Mouse (Mus musculus): ENCODE results near the gene Gfap. TPM values are rescaled to one million over a fixed set of nuclear protein-coding genes. Genes with fewer than 3 reads are reported as not detected.

The Gfap gene
- 0.55 TPM in 1 of 2 replicates, not detected in the other for total RNA-seq (2017)

GRCm38 (mm10) chr11:102900763-102901162, at the start of gene Gfap:
Gene Gfap, minus strand, starts transcription at chr11:102900912.
- ATAC-seq (replicated peaks in 1 of 2; ENCODE audit: insufficient read depth in 1 of 2, low FRiP score in 2 of 2, low TSS enrichment in 1 of 2, low read depth in 1 of 2, poor library complexity in 2 of 2, severe bottlenecking in 2 of 2): peak; percentile 58 to 76

DNA sequence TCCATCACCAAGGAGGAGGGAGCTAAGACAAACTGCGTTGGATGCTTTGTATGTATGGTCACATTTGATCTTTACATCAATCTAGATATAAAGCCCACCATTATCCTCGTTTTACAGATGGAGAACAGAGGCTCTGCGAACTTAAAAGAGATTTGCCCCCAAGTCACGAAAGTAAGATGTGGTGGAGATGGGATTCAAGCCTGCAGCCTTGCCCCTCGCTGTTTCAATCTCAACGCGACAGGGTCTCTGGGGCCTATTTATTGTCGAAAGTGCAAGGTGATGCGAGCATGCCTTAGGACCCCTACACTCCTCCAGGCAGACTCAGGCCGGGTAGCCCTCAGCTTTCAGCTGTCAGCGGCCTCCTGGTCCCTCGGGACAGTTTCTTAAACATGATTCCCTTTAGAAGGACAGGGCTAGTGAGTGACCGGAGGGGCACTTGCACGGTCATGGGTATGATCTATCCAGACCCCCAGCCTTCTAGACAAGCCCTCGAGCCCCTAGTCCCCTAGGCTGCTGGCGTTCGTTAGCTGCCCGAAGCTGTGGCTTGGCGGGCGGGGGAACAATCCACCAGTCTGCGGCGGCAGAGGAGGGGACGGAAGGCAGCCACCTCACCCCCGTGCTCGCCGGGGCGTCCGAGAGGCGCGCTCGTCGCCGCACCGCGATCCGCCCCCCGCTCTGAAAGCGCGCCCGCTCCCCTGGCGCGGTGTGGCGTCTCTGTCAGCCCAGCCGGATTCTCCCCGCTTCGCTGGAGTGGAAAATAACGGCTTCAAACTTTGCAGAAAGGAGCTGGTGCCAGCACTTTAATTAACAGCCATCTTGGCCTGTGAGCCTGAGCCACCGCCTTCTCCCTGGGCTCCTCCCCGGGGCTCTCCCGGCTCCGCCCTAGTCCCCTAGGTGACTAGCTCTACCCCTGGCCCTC, 47.6 kb upstream of the Gfap start:
- peak; percentile 46 to 54; a peak in 3 of 4 replicates for ATAC-seq (replicated peaks in 1 of 2; ENCODE audit: insufficient read depth in 1 of 2, low FRiP score in 2 of 2, low TSS enrichment in 1 of 2, low read depth in 1 of 2, poor library complexity in 2 of 2, severe bottlenecking in 2 of 2)

GRCm38 (mm10) chr11:102946992-102947343, 46.3 kb upstream of the Gfap start:
- no peak for ATAC-seq (replicated peaks in 1 of 2; ENCODE audit: insufficient read depth in 1 of 2, low FRiP score in 2 of 2, low TSS enrichment in 1 of 2, low read depth in 1 of 2, poor library complexity in 2 of 2, severe bottlenecking in 2 of 2)

- ATAC-seq (replicated peaks in 1 of 2; ENCODE audit: insufficient read depth in 1 of 2, low FRiP score in 2 of 2, low TSS enrichment in 1 of 2, low read depth in 1 of 2, poor library complexity in 2 of 2, severe bottlenecking in 2 of 2): peak; percentile 81 to 84
Observed at GRCm38 (mm10) chr11:102946265-102946991, 45.7 kb upstream of the Gfap start, which contains the start of gene C1ql1. Gene C1ql1, minus strand, starts transcription at chr11:102946688.

- no peak for ATAC-seq (replicated peaks in 1 of 2; ENCODE audit: insufficient read depth in 1 of 2, low FRiP score in 2 of 2, low TSS enrichment in 1 of 2, low read depth in 1 of 2, poor library complexity in 2 of 2, severe bottlenecking in 2 of 2)
Observed at GRCm38 (mm10) chr11:102945306-102946264, 44.9 kb upstream of the Gfap start.

GRCm38 (mm10) chr11:102941236-102941635, 40.5 kb upstream of the Gfap start:
- no peak for ATAC-seq (replicated peaks in 1 of 2; ENCODE audit: insufficient read depth in 1 of 2, low FRiP score in 2 of 2, low TSS enrichment in 1 of 2, low read depth in 1 of 2, poor library complexity in 2 of 2, severe bottlenecking in 2 of 2)

GRCm38 (mm10) chr11:102939024-102939675, 38.4 kb upstream of the Gfap start:
- 0 out of 4 replicates have a peak, but pooled peaks of 1 of the 2 experiments have one; percentile 17 for ATAC-seq (replicated peaks in 1 of 2; ENCODE audit: insufficient read depth in 1 of 2, low FRiP score in 2 of 2, low TSS enrichment in 1 of 2, low read depth in 1 of 2, poor library complexity in 2 of 2, severe bottlenecking in 2 of 2)

DNA sequence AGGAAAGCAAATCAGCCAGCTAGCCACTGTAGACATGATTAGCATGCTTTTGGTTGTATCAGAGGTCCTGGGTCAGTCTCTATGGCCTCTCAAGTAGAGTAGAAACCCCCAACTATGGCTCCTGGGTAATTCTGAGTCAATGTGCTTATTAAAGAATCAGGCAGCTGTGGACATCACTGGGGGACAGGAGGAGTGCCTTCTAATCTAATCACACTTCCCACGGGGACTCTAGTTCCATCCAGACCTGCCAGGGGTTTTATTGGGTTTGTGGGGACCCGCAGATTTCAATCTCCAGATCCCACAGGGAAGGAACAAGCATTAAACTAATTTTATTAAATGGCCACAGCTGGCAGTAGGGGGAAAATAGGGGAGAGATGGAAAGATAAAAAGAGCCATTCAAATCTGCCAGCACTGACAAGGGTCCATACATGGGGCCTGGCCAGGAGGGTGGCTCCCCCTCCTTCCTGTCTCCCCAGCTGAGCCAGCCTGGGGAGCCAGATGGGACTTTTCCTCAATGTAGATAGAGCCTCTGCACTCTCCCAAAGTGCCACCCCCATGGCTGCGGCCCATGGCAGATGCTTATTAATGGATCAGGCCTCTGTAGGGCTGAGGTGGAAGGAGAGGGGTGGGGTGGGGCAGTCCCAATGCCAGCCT, 36.9 kb upstream of the Gfap start:
- no peak for ATAC-seq (replicated peaks in 1 of 2; ENCODE audit: insufficient read depth in 1 of 2, low FRiP score in 2 of 2, low TSS enrichment in 1 of 2, low read depth in 1 of 2, poor library complexity in 2 of 2, severe bottlenecking in 2 of 2)

DNA sequence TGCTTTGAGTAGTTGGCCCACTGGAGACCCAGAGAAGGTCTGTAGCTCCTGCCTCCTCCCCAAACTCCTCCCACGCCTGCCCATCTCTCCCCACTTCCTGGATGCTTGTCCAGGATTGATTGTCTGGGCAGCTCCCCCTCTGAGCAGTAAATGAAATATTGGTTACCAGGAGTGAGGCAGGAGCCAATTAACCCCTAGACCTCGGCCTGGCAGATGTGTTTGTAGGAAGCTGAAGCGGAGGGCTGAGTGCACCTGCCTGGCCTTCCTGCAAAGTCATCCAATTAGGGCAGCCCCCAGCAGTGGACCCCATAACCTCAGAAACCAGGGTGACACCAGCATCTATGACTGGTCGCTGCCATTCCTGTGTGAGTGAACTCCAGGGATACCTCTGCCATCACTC, 35.6 kb upstream of the Gfap start:
- ATAC-seq (replicated peaks in 1 of 2; ENCODE audit: insufficient read depth in 1 of 2, low FRiP score in 2 of 2, low TSS enrichment in 1 of 2, low read depth in 1 of 2, poor library complexity in 2 of 2, severe bottlenecking in 2 of 2): no peak

DNA sequence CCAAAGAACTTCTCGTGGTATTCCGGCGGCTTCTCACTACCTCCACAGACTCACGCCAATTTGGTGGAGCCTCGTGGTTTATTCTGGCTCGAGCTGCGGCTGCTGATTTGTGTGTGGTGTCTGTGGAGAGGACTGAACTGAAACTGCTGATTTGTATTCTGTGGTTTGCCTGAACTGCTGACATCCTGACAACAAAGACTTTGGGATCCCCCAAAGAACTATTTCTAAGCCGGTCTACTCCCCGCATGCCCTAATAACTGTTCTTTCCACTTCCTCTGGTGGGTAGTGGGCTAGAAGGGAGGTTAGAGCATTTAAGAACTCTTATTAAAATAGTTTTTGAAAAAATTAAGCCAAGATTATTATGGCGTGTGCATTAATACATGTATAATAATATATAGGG, 30.0 kb upstream of the Gfap start:
- no peak for ATAC-seq (replicated peaks in 1 of 2; ENCODE audit: insufficient read depth in 1 of 2, low FRiP score in 2 of 2, low TSS enrichment in 1 of 2, low read depth in 1 of 2, poor library complexity in 2 of 2, severe bottlenecking in 2 of 2)

DNA sequence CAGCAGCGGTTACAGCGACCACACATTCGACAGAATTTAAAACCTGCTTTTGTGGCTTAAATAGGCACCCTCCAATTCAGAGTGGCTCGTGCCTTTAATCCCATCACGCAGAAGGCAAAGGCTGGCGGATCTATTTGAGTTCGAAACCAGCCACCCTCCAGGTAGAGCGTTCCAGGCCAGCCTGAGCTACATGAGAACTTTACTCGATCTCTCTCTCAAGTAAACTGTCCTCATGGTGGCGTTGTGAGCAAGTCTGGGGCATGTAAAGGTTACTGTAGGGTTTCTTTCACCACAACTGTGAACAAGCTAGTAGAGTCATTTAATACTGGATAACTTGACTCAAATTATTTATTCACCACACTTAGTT, 24.6 kb upstream of the Gfap start:
- ATAC-seq (replicated peaks in 1 of 2; ENCODE audit: insufficient read depth in 1 of 2, low FRiP score in 2 of 2, low TSS enrichment in 1 of 2, low read depth in 1 of 2, poor library complexity in 2 of 2, severe bottlenecking in 2 of 2): peak; percentile 51 to 59

GRCm38 (mm10) chr11:102924557-102925350, 24.0 kb upstream of the Gfap start, which contains the start of gene Kif18b:
Gene Kif18b, minus strand, starts transcription at chr11:102925124.
- ATAC-seq (replicated peaks in 1 of 2; ENCODE audit: insufficient read depth in 1 of 2, low FRiP score in 2 of 2, low TSS enrichment in 1 of 2, low read depth in 1 of 2, poor library complexity in 2 of 2, severe bottlenecking in 2 of 2): peak; percentile 96 to 98

GRCm38 (mm10) chr11:102921491-102921890, 20.8 kb upstream of the Gfap start:
- ATAC-seq (replicated peaks in 1 of 2; ENCODE audit: insufficient read depth in 1 of 2, low FRiP score in 2 of 2, low TSS enrichment in 1 of 2, low read depth in 1 of 2, poor library complexity in 2 of 2, severe bottlenecking in 2 of 2): no peak

DNA sequence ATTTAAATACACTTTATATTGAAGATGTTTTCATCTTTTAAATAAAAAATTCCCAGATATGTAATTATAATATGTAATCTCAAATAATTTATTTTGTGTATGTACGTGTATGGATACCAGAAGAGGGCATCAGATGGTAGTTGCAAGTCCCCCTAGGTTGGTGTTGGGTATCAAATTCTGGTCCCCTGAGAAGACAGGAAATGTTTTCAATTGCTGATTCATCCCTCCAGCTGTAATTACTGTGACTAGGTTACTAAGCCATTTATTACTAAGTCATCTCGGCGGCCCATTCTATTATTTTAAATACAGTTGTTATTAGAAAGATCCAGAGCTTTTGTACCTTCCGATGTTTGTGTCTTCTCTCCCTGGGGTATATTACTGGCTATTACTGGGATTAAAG, 17.4 kb upstream of the Gfap start:
- no peak for ATAC-seq (replicated peaks in 1 of 2; ENCODE audit: insufficient read depth in 1 of 2, low FRiP score in 2 of 2, low TSS enrichment in 1 of 2, low read depth in 1 of 2, poor library complexity in 2 of 2, severe bottlenecking in 2 of 2)

DNA sequence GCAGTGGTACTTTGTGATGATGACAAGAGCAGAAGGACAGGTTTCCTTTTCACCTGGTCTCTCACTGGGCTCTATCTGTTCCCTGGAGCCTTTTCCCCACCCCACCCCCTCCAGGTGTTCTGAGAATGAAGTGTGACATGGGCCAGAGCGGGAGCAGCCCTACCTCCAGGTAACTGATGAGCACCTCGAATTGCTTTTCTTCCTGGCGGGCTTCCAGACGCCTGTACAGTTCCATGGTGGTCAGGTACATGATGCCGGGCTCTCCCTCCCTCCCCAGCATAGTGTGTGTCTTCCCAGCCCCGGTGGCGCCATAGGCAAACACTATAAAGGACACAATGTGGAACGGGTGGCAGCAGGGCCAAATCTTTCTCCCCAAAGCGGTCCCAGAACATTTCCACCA, 14.7 kb upstream of the Gfap start:
- no peak for ATAC-seq (replicated peaks in 1 of 2; ENCODE audit: insufficient read depth in 1 of 2, low FRiP score in 2 of 2, low TSS enrichment in 1 of 2, low read depth in 1 of 2, poor library complexity in 2 of 2, severe bottlenecking in 2 of 2)

DNA sequence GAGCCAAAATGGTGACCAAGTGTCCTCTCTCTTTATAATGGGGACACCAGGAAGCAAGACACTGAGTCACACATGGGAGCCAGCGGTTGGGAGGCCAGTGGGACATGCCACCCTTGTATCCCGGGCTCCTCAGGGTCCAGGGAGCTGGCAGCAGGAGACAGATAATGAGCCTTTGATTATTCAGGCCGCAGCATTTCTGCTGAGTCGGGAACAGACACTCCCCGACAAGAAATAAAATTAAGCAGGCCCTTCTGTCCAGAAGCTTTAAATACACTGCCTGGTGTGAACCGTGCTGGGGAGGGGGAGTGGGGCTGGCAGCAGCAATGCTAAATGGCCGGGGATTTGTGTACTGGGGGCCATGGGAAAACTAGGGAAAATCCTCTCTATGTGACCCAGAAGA, 10.7 kb upstream of the Gfap start:
- ATAC-seq (replicated peaks in 1 of 2; ENCODE audit: insufficient read depth in 1 of 2, low FRiP score in 2 of 2, low TSS enrichment in 1 of 2, low read depth in 1 of 2, poor library complexity in 2 of 2, severe bottlenecking in 2 of 2): no peak
